Mouse (Mus musculus): ENCODE measurements around the gene Gbf1.

Gene Gbf1

DNA sequence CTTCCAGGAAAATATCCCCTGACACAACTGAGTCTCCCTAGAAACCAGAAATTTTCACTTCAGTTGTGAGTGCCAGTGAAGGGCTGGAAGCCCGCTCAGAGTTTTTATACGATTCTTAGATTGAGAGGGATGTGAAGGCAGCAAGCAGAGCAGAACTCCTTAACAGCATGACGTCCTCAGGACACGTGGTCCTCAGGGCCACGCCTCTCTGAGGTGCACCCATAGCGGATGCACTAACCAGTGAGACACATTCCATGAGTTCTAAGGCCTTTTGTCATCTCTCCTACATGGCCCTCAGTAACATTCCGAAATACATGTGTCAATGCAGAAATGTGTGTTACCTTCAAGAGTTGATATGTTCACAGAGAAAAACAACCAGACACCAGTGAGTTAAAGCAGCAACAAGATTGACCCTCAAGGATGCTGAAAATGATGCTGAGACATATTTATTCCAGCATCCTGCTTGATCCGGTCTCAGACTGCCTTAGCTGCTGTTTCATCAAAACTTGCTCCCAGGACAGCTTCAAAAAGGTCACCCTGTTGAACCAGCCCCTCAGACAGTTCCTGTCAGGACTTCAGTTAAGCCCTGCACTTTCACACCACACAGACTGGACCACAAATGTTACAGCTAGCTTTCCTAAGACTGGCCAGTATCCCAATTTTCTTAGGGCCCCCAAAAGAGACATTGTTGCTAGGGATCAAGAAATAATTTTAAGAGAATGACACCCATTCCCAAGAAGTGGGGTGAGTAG is 148.2 kb downstream of the Gbf1 start:
- in situ Hi-C loops (cut with MboI, MseI) = loop anchor here (10.0 kb wide), 1 partner anchor 784 kb away; no protein-coding TSS in a partner anchor

DNA sequence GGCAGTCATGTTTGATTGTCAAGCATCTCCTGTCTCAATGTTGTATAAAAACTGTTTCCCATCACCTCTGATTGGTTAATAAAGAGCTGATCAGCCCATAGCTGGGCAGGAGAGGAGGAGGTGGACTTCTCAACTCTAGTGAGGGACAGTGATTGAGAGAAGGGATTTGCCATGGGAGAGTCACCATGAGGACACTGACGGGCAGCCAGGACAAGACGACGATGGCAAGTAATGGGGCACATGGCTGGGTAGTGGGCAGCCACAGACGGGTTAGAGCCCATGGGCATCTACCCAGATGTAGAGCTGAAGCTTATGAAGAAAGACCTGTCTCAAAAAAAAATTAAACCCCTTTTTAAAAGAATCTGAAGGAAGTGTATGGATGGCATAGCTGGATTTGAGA is 150.2 kb downstream of the Gbf1 start:
- in situ Hi-C loops (cut with MboI, MseI) = loop anchor here (10.0 kb wide), 1 partner anchor 782 kb away; no protein-coding TSS in a partner anchor

DNA sequence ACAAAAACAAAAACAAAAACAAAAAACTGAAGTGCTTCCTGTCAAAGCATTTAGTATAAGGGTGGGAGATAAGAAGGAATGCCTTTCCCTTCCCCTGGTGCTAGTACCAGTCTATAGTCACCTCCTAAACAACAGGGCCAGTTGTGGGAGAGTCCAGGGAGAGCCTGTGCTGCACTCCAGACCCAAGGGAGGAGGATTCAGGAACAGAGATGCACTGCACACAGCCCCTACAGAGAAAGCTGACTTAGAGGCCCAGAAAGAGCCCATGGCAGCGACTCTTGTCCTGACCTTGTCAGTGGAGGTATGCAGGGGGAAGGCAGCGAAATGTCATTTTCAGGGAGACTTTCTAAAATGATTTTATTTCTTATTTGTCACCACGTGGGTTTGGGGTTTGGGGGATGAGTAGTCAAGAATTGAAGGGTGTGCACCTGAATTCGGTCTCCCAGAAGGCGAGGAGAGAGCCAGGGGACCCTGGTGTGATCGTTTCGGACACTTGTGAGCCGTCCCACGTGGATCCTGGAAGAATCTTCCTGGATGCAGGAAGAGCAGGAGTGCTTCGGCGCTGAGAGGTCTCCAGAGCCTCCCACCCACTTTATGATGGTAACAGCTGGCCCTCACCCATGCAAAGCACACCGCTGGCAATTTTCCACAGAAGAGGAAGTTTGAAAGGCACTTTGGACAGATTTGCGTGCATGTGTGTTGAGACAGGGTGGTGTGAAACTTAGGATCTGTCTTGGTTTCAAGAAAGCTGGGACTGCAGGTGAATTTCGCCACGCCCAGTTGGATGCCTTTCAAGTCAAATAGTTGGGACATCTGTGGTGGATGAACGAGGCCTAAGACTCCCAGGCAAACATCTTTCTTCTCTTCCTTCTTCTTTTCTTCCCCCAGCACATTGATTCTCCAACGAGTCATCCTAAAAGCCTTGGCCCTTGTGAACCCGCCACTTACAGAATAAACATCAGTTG is 151.2 kb downstream of the Gbf1 start:
- in situ Hi-C loops (cut with MboI, MseI) = loop anchor here (10.0 kb wide), 1 partner anchor 781 kb away; no protein-coding TSS in a partner anchor

DNA sequence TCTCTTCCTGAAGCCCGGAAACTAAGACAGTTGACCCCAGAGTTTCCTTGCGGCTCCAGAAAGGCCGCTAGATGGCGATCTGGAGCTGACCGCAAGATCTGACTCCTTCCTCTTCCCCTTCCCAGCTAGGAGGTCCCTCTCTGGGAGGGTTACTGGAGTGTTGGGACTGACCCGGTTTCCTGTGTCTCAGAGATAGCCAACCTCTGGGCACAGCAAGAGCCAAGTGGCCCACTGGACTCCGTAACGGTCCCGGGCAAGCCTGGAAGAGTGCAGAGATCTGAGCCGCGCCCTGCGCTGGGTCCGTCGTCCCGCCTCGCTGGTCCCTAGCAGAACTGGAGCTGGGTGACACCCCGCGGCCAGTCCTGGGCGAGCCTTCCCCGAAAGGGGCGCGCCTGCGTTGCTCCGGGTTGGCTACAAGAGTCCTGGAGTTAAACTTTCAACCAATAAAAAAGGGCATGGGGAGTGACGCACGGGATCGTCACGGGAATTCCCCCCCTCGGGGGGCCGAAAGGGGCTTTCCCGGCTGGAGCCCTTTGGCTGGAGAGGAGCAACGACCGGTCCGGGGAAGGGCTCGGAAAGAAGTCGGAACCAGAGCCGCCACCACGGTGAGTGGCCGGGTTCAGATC is 152.0 kb downstream of the Gbf1 start, which contains the start of gene Nfkb2:
Gene Nfkb2, plus strand, starts transcription at position 105 of the 626 bp plus-strand sequence.
- in situ Hi-C loops (cut with MboI, MseI) = loop anchor here (10.0 kb wide), 1 partner anchor 780 kb away; no protein-coding TSS in a partner anchor

DNA sequence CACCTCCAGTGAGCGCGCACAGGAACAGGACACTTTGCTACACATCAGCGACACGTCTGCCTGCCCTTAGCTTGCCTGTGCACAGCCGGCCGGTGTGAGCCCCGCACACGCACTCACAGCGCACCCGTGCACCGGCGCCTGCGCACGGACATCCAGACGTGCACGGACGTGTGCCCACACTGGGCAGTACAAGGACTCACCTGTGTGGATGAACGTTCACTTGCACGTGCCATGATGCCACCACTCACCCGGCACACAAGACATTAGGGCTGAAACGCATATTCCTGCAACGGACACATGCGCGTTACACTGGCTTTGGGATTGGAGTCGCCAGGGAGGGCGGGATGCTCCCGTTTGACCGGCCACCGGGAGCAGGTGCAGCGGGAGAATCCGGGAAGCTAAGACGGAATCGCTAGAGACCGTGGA is 152.6 kb downstream of the Gbf1 start:
- in situ Hi-C loops (cut with MboI, MseI) = loop anchor here (5.0 to 10.0 kb wide), 2 partner anchors 168 to 780 kb away; no protein-coding TSS in a partner anchor

DNA sequence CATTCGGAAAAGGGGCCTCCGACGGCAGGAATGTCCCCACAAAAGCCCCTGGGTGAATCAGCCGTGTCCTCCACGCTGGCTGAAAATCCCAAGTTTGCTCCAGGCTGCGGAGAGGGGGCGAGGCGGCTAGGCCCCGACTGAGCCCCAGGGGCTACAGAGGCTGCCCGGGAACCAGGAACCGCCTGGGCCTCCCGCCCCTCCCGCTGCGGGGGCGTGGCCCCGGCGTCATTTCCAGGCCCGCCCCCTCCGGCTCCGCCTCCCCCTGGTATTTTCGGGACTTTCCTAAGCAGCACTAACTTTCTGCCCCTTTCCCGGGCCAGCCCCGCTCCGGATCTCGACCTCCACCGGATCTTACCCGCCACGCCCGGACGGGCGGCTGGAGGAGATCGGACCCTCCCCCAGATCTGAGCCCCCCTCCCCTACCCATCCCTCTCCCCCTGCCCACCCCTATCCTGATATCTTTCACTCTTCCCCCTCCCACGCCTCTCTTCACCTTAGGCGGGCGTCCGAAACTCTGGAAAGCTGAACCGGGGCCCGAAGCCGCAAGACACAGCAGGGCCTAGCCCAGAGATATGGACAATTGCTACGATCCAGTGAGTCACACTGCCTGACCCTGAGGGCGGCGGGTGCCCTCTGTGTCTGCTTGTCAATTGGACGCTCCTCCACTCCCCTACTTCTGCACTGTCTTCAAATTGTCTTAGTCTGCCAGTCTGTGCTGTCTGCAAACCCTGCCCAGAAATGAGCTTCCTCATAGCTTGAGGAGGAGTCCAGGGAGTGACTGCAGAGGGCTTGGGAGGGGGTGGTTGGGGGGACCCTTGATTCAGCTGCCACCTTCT is 153.3 kb downstream of the Gbf1 start:
- in situ Hi-C loops (cut with MboI, MseI) = loop anchor here (5.0 to 10.0 kb wide), 2 partner anchors 168 to 779 kb away; no protein-coding TSS in a partner anchor

DNA sequence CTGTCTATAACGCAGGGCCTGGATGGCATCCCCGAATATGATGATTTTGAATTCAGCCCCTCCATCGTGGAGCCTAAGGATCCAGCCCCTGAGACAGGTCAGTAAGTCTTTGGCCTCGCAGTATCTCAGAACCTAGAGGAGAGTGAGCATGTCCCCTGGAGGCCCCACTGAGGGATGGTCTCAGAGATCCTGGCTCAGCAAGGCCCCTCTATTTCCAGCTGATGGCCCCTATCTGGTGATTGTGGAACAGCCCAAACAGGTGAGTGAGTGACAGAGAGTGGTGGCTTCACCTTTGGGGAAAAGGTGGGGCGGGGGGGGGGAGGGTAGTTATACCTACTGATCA is 153.9 kb downstream of the Gbf1 start:
- in situ Hi-C loops (cut with MboI, MseI) = loop anchor here (5.0 to 10.0 kb wide), 2 partner anchors 169 to 779 kb away; no protein-coding TSS in a partner anchor

DNA sequence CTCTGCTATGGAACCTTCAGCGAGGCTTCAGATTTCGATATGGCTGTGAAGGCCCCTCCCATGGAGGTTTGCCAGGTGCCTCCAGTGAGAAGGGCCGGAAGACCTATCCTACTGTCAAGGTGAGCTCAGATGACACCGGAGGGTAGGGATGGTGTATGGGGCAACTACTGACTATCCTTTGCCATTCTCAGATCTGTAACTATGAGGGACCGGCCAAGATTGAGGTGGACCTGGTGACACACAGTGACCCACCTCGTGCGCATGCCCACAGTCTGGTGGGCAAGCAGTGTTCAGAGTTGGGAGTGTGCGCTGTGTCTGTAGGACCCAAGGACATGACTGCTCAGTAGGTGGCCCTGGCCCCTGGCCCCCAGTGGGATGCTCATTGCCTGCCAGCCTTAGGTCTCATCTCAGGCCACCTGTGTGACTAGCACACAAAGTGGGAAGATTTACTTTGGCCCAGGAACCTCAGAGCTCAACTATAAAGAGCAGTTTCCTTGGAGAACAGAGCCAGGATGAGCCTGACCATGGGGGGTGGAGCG is 154.5 kb downstream of the Gbf1 start:
- in situ Hi-C loops (cut with MboI, MseI) = loop anchor here (5.0 to 10.0 kb wide), 2 partner anchors 170 to 778 kb away; no protein-coding TSS in a partner anchor

DNA sequence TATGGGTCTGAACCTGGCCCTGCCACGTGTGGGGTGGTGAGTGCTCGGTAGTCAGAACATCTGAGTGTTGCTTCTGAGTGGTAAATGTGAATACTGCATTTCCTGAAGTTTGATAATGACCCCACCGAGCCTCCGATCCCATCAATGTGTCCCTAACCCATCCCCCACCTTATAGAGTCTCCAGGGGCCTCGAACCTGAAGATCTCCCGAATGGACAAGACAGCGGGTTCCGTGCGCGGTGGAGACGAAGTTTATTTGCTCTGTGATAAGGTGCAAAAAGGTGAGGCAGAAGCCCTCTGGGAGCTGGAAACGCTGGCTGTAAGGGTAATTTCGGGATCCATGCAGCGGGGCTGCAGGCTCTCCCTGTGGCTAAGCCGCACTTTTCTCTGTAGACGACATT is 155.5 kb downstream of the Gbf1 start:
- in situ Hi-C loops (cut with MboI, MseI) = loop anchor here (5.0 to 10.0 kb wide), 2 partner anchors 170 to 777 kb away; no protein-coding TSS in a partner anchor

DNA sequence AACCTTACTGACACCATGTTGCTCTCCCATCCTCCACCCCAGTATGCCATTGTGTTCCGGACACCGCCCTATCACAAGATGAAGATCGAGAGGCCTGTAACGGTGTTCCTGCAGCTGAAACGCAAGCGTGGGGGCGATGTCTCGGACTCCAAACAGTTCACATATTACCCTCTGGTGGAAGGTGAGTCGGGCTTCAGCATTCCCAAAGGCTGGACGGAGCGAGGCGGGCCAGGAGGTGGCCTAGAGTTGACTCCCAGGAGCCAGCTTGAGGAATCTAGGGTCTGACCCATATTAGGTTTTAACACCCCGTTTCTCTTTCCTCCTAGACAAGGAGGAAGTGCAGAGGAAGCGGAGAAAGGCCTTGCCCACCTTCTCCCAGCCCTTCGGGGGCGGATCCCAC is 156.0 kb downstream of the Gbf1 start:
- in situ Hi-C loops (cut with MboI, MseI) = loop anchor here (5.0 to 10.0 kb wide), 2 partner anchors 171 to 776 kb away; no protein-coding TSS in a partner anchor

DNA sequence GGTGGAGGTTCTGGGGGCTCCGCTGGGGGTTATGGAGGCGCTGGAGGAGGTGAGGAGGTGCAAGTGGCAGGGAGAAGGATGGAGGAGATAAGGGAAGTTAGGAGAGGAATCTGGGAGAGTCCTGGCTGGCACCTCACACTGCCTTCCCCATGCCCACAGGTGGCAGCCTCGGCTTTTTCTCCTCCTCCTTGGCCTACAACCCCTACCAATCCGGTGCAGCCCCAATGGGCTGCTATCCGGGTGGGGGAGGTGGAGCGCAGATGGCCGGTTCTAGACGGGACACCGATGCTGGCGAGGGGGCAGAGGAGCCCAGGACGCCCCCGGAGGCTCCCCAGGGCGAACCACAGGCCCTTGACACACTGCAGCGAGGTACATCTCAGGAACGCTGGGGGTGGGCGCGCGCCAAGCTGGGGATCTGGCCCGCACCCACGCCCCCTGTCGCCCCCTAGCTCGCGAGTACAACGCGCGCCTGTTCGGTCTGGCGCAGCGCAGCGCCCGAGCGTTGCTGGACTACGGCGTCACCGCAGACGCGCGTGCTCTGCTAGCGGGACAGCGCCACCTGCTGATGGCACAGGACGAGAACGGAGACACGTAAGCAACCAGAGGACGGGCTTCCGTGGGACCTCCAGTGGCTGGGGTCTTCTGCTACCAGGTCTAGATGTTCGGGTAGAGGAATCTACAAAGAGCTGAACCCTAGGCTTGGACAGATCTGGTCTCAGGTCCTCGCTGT is 156.6 kb downstream of the Gbf1 start:
- in situ Hi-C loops (cut with MboI, MseI) = loop anchor here (5.0 to 10.0 kb wide), 2 partner anchors 172 to 776 kb away; no protein-coding TSS in a partner anchor

DNA sequence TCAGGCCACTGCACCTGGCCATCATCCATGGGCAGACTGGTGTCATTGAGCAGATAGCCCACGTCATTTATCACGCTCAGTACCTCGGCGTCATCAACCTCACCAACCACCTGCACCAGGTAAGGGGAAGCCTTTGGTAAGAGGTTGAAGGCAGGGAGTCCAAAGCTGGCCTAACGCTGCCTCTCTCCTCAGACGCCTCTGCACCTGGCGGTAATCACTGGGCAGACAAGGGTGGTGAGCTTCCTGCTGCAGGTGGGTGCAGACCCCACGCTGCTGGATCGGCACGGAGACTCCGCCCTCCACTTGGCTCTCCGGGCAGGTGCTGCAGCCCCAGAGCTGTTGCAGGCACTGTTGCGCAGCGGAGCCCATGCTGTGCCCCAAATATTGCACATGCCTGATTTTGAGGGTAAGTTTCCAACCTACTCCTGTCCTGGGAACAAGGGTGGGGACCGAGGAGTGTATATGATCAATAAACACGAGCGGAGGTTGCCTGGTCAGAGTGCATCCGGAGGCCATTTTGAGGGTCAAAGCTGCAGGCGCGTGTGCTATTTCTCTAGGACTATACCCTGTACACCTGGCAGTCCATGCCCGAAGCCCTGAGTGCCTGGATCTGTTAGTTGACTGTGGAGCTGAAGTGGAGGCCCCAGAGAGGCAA is 157.5 kb downstream of the Gbf1 start:
- in situ Hi-C loops (cut with MboI, MseI) = loop anchor here (5.0 to 10.0 kb wide), 2 partner anchors 172 to 775 kb away; no protein-coding TSS in a partner anchor

DNA sequence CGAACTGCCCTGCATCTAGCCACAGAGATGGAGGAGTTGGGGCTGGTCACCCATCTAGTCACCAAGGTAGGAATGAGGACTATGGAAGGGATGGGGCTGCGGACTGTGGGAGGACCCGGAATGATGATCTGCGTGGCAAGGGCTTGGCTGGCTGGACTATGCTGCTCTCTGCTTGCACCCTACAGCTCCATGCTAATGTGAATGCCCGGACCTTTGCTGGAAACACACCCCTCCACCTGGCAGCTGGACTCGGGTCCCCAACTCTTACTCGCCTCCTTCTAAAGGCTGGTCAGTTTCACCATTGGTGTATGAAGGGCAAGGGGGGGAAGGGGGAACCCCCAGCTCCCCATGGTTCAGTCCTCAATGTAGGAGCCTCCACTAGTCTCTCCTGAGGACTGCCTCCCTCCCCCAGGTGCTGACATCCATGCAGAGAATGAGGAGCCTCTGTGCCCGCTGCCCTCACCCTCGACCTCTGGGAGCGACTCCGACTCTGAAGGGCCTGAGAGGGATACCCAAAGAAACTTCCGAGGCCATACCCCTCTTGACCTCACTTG is 158.1 kb downstream of the Gbf1 start:
- in situ Hi-C loops (cut with MboI, MseI) = no loop called here

DNA sequence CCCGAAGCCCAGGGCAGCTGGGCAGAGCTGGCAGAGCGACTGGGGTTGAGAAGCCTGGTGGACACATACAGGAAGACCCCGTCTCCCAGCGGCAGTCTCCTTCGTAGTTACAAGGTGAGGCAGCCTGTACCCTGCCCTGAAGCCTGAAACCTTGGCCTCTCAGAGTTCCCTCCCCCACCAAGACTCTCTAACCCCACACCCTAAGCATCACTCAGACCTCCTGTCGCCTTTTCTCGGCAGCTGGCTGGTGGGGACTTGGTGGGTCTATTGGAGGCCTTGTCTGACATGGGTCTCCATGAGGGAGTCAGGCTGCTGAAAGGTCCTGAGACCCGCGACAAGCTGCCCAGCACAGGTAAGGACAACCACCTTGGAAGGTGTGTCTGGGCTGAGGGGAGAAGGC is 159.0 kb downstream of the Gbf1 start:
- in situ Hi-C loops (cut with MboI, MseI) = no loop called here

DNA sequence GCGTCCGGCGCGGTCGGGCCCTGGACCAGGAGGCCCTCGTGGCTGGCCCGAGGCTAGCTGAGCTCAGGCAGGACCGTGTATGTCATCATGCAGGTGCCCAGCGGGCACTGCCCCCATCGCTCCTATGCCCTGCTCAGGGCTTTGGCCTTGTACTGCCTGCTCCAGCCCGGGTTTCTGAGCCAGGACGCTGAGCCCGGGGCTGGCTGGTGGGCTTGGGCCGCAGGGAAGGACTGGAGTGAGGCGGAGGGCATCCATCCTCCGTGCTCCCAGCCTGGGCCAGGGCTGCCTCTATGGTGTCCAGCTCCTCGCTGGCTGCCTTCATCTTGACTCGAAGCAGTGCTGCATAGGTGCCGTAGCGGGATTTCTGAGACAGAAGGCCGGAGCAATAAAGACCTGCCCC is 160.3 kb downstream of the Gbf1 start:
- in situ Hi-C loops (cut with MboI, MseI) = no loop called here

DNA sequence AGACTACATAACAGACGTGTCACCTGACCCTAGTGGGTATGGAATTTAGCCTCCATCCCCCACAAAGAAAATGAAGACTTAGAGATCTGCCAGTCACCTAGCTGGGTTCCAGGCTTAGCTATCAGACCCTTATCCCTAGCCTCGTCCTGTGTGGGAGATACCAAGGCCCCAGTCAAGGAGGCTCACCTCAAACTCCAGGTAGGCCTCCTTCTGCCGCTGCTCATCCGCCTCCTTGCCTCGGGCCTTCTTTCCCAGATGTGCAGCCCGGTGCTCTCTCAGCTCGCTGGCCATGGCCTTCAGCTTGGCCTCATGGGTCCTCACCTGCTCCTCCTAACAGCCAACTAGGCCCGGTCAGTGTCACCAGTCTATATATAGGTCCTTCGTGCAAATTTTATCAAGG is 160.8 kb downstream of the Gbf1 start:
- in situ Hi-C loops (cut with MboI, MseI) = no loop called here

DNA sequence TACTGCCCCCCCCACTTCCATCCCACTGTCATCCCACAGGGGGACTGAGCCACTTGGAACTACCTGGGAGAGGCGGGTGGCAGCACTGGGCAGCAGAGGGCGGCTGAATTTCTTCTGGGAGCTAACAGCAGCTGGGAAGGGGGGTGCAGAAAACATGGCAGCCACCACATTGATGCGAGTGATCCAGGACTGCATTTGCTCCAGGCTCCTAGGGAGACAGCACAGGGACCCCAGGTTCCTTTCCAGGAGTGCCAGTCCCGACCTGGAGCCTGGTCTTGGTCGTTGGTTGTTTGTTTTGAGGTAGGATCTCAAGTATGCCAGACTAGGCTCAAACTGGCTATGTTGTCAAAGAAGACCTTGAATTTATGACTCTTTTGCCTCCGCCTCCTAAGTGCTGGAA is 161.3 kb downstream of the Gbf1 start:
- in situ Hi-C loops (cut with MboI, MseI) = no loop called here

DNA sequence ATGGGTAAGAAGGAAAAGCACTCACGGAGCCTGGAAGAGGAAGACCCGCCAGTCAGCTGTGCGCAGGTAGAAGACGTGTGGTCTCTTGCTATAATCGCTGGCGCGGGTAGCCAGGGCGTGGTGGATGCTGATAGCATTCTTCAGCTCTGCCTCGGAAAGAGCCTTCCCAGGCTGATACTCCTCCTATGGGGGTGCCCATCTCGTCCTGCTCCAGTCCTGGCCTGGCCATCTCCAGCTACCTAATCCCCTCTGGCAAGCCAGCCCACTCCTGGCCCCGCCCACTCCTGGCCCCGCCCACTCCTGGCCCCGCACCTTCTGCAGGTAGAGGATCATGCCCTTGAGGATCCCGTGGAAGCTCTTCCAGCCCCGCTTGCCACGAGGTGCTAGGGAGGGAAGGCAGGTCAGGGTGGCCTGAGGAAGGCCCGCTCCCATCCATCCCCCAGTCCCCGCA is 161.9 kb downstream of the Gbf1 start:
- in situ Hi-C loops (cut with MboI, MseI) = no loop called here

Measured in T-helper 1 cell (primary cell).